In genomic region chr2:113980664-113981063, GRCm38 (mm10) we compare ENCODE assay signal across 10 mouse cellular contexts. TPM values are rescaled to one million over a fixed set of nuclear protein-coding genes. Genes with fewer than 3 reads are reported as not detected.
DNase-seq lines count a peak whose midpoint lies in the region; ATAC-seq and TF ChIP-seq lines count a peak whose summit lies in the region.
"Had no signal": no experiment of that assay in that cellular context is flagged by ENCODE, and none has a peak within 500 bp of the region (broad histone marks: within the 10 kb centered on the region; RNA-seq: fewer than 3 reads in every experiment).

No protein-coding gene starts in this region.

- no peak overlapping the region for H3K4me2 ChIP-seq in forebrain, embryonic 11.5 days (ENCODE audit: low read depth, low read length, severe bottlenecking)
- no peak overlapping the region for H3K4me2 ChIP-seq in limb, embryonic 14.5 days (replicated peaks; ENCODE audit: low read depth, low read length, severe bottlenecking)
- H3K4me2 ChIP-seq: liver, embryonic 11.5 days had no signal

- H3K4me3 ChIP-seq in forebrain, embryonic 11.5 days (ENCODE audit: low read depth, low read length): no peak overlapping the region
- H3K4me3 ChIP-seq in forebrain, embryonic 10.5 days: no peak overlapping the region
- no peak overlapping the region for H3K4me3 ChIP-seq in limb, embryonic 14.5 days (replicated peaks; ENCODE audit: low read length)

- 0 out of 2 replicates have a peak, but pooled peaks have one; percentile 51 for ATAC-seq in forebrain, embryonic 11.5 days (replicated peaks; ENCODE audit: low FRiP score)
- peak; percentile 81 for ATAC-seq in limb, embryonic 14.5 days (ENCODE audit: low FRiP score, low read depth)

- no peak overlapping the region for H3K9ac ChIP-seq in forebrain, embryonic 11.5 days (ENCODE audit: low read length)
- H3K9ac ChIP-seq in limb, embryonic 14.5 days (ENCODE audit: low read depth, low read length, severe bottlenecking): no peak overlapping the region

- no peaks in the 10 kb centered on the region for H3K27me3 ChIP-seq in forebrain, embryonic 11.5 days (ENCODE audit: control insufficient read depth, insufficient read depth, low read length)
- H3K27me3 ChIP-seq in forebrain, embryonic 10.5 days (ENCODE audit: poor library complexity, severe bottlenecking): no peaks in the 10 kb centered on the region
- H3K27me3 ChIP-seq in limb, embryonic 14.5 days (ENCODE audit: control insufficient read depth, insufficient read depth, low read length): no peaks in the 10 kb centered on the region

- no peak overlapping the region for H3K27ac ChIP-seq in forebrain, embryonic 11.5 days (ENCODE audit: low read depth, low read length)
- no peak overlapping the region for H3K27ac ChIP-seq in forebrain, embryonic 10.5 days
- no peak overlapping the region for H3K27ac ChIP-seq in limb, embryonic 14.5 days (replicated peaks; ENCODE audit: low read depth, low read length)

- intact Hi-C loops in gastrocnemius, postnatal 36 days (cut with DNase I): no loop called here

- WGBS in forebrain, embryonic 11.5 days: 51% methylated on average over 8 of the region's 8 CpGs
- WGBS in forebrain, embryonic 10.5 days: 63% methylated on average over 8 of the region's 8 CpGs
- WGBS in limb, embryonic 14.5 days: 61% methylated on average over 8 of the region's 8 CpGs

- no peak for TF ChIP-seq POLR2A in limb, embryonic 14.5 days (IDR thresholded peaks at IDR 0.05; ENCODE audit: borderline replicate concordance, extremely low read depth, insufficient read depth, insufficient read length)

- no peaks in the 10 kb centered on the region for H3K36me3 ChIP-seq in forebrain, embryonic 11.5 days (ENCODE audit: control insufficient read depth, insufficient read depth, low read length)
- H3K36me3 ChIP-seq in forebrain, embryonic 10.5 days (replicated peaks): no peaks in the 10 kb centered on the region
- H3K36me3 ChIP-seq in limb, embryonic 14.5 days (ENCODE audit: control insufficient read depth, insufficient read depth, low read length): no peaks in the 10 kb centered on the region

- H3K9me3 ChIP-seq in forebrain, embryonic 11.5 days (ENCODE audit: control insufficient read depth, low read length): no peaks in the 10 kb centered on the region
- H3K9me3 ChIP-seq in forebrain, embryonic 10.5 days: no peaks in the 10 kb centered on the region
- H3K9me3 ChIP-seq in limb, embryonic 14.5 days (ENCODE audit: control insufficient read depth, low read length): no peaks in the 10 kb centered on the region

- no peaks in the 10 kb centered on the region for H3K4me1 ChIP-seq in forebrain, embryonic 11.5 days (replicated peaks; ENCODE audit: control insufficient read depth, insufficient read depth, low read length)
- peaks cover 5% of the 10 kb centered on the region; the same call in 1 of the 2 replicates for H3K4me1 ChIP-seq in forebrain, embryonic 10.5 days
- H3K4me1 ChIP-seq in limb, embryonic 14.5 days (ENCODE audit: control insufficient read depth, insufficient read depth, low read length): no peaks in the 10 kb centered on the region

- no peak for DNase-seq in forebrain, embryonic 11.5 days (ENCODE audit: low spot score)
- no peak for DNase-seq in forebrain, embryonic 10.5 days (ENCODE audit: extremely low spot score, low spot score)
- DNase-seq in brain, adult 2 months (ENCODE audit: low read depth, low spot score): peak; percentile 41
- DNase-seq in gastrocnemius, postnatal 36 days: peak; percentile 12 to 15
- peak; percentile 46 for DNase-seq in limb, embryonic 14.5 days (ENCODE audit: low spot score)
- no peak for DNase-seq in spleen, adult 18-20 months
- DNase-seq in adrenal gland, adult 18-20 months (ENCODE audit: low spot score in 2 of 2): no peak
- no peak for DNase-seq in urinary bladder, postnatal 4 days (ENCODE audit: low spot score in 2 of 2)

RNA-seq across cellular contexts. Expression of gene Gjd2, which starts 32.8 kb away (rescaled TPM):
- 1.4 TPM in 2 replicates for polyA plus RNA-seq in forebrain, embryonic 11.5 days (2014; fragmentation: Nextera tagmentation; extraction: Ambion mirVana)
- polyA plus RNA-seq in forebrain, embryonic 10.5 days (2016; fragmentation: Nextera tagmentation; extraction: Ambion mirVana): 0.23 and 0.30 TPM in 2 replicates
- not detected for total RNA-seq in gastrocnemius, postnatal 36 days (2021)
- polyA plus RNA-seq in limb, embryonic 14.5 days (2012; rRNA removed): 0.24 and 0.30 TPM in 2 replicates
- 0.07 TPM in 1 of 2 replicates, not detected in the other for polyA plus RNA-seq in limb, embryonic 14.5 days (2014; fragmentation: Nextera tagmentation; extraction: Ambion mirVana)
- total RNA-seq in adrenal gland, adult 18-20 months (2021): 1 to 10 TPM; 2.9 to 3.2 TPM
- total RNA-seq: neutrophil, adult 5-6 weeks had no signal
- polyA plus RNA-seq: liver, embryonic 11.5 days had no signal

Comparison
In these comparisons a context has a peak if more than half of its experiments do, and no peak if none do; other contexts are left out.
1. DNase-seq: peak in brain, adult 2 months (single experiment), gastrocnemius, postnatal 36 days (2 of 2) and limb, embryonic 14.5 days (single experiment); none in forebrain, embryonic 11.5 days (single experiment), forebrain, embryonic 10.5 days (single experiment), spleen, adult 18-20 months (0 of 2), adrenal gland, adult 18-20 months (0 of 2) and urinary bladder, postnatal 4 days (0 of 2).